Mouse (Mus musculus): Measurements from ENCODE around the gene Prkcb.

Gene Prkcb

GRCm38 (mm10) chr7:122372349-122372748 lies 83.8 kb downstream of the Prkcb start:
- no peak for DNase-seq

GRCm38 (mm10) chr7:122376845-122377244 lies 88.3 kb downstream of the Prkcb start:
- no peak for DNase-seq

- no peak for DNase-seq
Observed at GRCm38 (mm10) chr7:122377967-122378366, 89.4 kb downstream of the Prkcb start.

- no peak for DNase-seq
Observed at GRCm38 (mm10) chr7:122378473-122378872, 89.9 kb downstream of the Prkcb start.

GRCm38 (mm10) chr7:122379292-122379691 lies 90.7 kb downstream of the Prkcb start:
- DNase-seq, result no peak

GRCm38 (mm10) chr7:122380336-122381130 lies 92.0 kb downstream of the Prkcb start:
- DNase-seq, result peak; percentile 67

- DNase-seq, result no peak
Observed at GRCm38 (mm10) chr7:122381560-122381959, 93.0 kb downstream of the Prkcb start.

- DNase-seq, result no peak
Observed at GRCm38 (mm10) chr7:122383260-122383659, 94.7 kb downstream of the Prkcb start.

GRCm38 (mm10) chr7:122384891-122385290 lies 96.3 kb downstream of the Prkcb start:
- no peak for DNase-seq

GRCm38 (mm10) chr7:122386567-122386966 lies 98.0 kb downstream of the Prkcb start:
- no peak for DNase-seq

GRCm38 (mm10) chr7:122387896-122388295 lies 99.3 kb downstream of the Prkcb start:
- no peak for DNase-seq

- no peak for DNase-seq
Observed at GRCm38 (mm10) chr7:122388858-122389257, 100.3 kb downstream of the Prkcb start.

GRCm38 (mm10) chr7:122389633-122390032 lies 101.1 kb downstream of the Prkcb start:
- DNase-seq, result no peak

GRCm38 (mm10) chr7:122390200-122390599 lies 101.6 kb downstream of the Prkcb start:
- no peak for DNase-seq

- DNase-seq, result no peak
Observed at GRCm38 (mm10) chr7:122390683-122391082, 102.1 kb downstream of the Prkcb start.

GRCm38 (mm10) chr7:122391382-122391781 lies 102.8 kb downstream of the Prkcb start:
- DNase-seq, result no peak

- DNase-seq, result no peak
Observed at GRCm38 (mm10) chr7:122393964-122394363, 105.4 kb downstream of the Prkcb start.

GRCm38 (mm10) chr7:122395159-122395975 lies 106.8 kb downstream of the Prkcb start:
- DNase-seq, result no peak

- no peak for DNase-seq
Observed at GRCm38 (mm10) chr7:122395976-122396315, 107.4 kb downstream of the Prkcb start.

- no peak for DNase-seq
Observed at GRCm38 (mm10) chr7:122397699-122398098, 109.1 kb downstream of the Prkcb start.

- DNase-seq, result no peak
Observed at GRCm38 (mm10) chr7:122402041-122402440, 113.5 kb downstream of the Prkcb start.

- no peak for DNase-seq
Observed at GRCm38 (mm10) chr7:122403343-122403742, 114.8 kb downstream of the Prkcb start.

- DNase-seq, result peak; percentile 79
Observed at GRCm38 (mm10) chr7:122404571-122405393, 116.2 kb downstream of the Prkcb start.

All from cerebellum, adult 11 months (tissue).